Mouse (Mus musculus): ENCODE data around the gene Gm15217.

DNA sequence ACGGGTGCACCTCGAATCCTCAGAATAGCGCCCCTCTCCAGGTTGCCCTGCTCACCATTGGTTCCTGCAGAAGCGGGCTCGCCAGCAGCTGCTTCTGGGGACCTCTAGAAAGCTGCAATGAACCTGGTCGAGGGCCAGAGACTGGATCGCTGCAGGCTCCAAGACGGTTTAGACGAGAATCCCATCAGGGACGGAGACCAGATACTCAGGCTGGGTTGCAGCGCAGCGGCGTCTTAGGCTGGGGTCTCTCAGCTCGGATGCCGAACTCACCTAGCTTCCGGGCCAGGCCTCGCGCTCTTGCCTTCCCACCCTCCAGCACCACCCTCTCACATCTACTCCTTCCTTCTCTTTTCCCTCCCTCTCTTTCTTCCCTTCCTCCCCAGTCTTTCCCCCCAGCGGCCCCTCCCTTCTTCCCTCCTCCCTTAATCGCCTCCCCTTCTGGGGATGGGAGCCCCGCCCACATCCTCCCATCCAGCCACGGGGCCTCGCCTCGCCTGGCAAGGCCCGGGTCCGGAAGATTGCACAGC is 11.1 kb downstream of the Gm15217 start, which contains the start of gene Bmp4:
- TF ChIP-seq POLR2A (IDR thresholded peaks at IDR 0.05; ENCODE audit: control insufficient read depth, low read depth, low read length) = no peak
- TF ChIP-seq CTCF (IDR thresholded peaks at IDR 0.05; ENCODE audit: control insufficient read depth, insufficient read depth, insufficient replicate concordance, low read depth, low read length) = no peak
